Mouse (Mus musculus) limb, embryonic 11.5 days (tissue): ENCODE results near the gene Aspa. TPM values are rescaled to one million over a fixed set of nuclear protein-coding genes. Genes with fewer than 3 reads are reported as not detected.
"Not testable (repeated sequence)": the region's sequence is repeated elsewhere in the genome, so short reads cannot be mapped to it uniquely, and the experiment has no call there.

Experiments used
- ATAC-seq: fragments of 200-750 bp; cut with Nextera tagmentation; 2 replicates; pipeline ENCODE4 v1.8.0; 2017; ENCODE audit warnings: low read depth; ENCODE audit not compliant: insufficient number of reproducible peaks, low FRiP score, low TSS enrichment
- DNase-seq: peaks from one replicate; pipeline ENCODE4 v3.0.0-alpha.2; 2015; ENCODE audit warnings: low spot score
- H3K27ac ChIP-seq: fragments of 300-500 bp; sonication (generic); replicated peaks from 2 replicates; pipeline ENCODE4 v1.5.1; 2014; ENCODE audit warnings: low read depth, mild to moderate bottlenecking, low read length
- H3K27me3 ChIP-seq: fragments of 300-500 bp; sonication (generic); 2 replicates; pipeline ENCODE4 v1.6.1; 2014; ENCODE audit warnings: mild to moderate bottlenecking, low read length, mixed read lengths; ENCODE audit not compliant: control insufficient read depth, insufficient read depth
- H3K36me3 ChIP-seq: fragments of 300-500 bp; sonication (generic); 2 replicates; pipeline ENCODE4 v1.6.1; 2014; ENCODE audit warnings: mild to moderate bottlenecking, low read length, moderate library complexity, mixed read lengths; ENCODE audit not compliant: control insufficient read depth, insufficient read depth
- H3K4me1 ChIP-seq: fragments of 300-500 bp; sonication (generic); 2 replicates; pipeline ENCODE4 v1.6.1; 2014; ENCODE audit warnings: low read length, mixed read lengths; ENCODE audit not compliant: control insufficient read depth, insufficient read depth
- H3K4me2 ChIP-seq: fragments of 300-500 bp; sonication (generic); 2 replicates; pipeline ENCODE4 v1.6.1; 2014; ENCODE audit warnings: low read depth, mild to moderate bottlenecking, moderate library complexity; ENCODE audit not compliant: severe bottlenecking
- H3K4me3 ChIP-seq: fragments of 300-500 bp; sonication (generic); 2 replicates; pipeline ENCODE4 v1.5.1; 2014; ENCODE audit warnings: low read depth, low read length
- H3K9ac ChIP-seq: fragments of 300-500 bp; sonication (generic); 2 replicates; pipeline ENCODE4 v1.6.1; 2014; ENCODE audit warnings: mild to moderate bottlenecking, low read length
- H3K9me3 ChIP-seq: fragments of 300-500 bp; sonication (generic); 2 replicates; pipeline ENCODE4 v1.6.1; 2016; ENCODE audit warnings: low read length; ENCODE audit not compliant: control insufficient read depth
- WGBS: fragments of 180-500 bp; shearing (Covaris S2); extraction: QIAGEN DNeasy Blood & Tissue Kit; methylation state at CpG from one replicate; pipeline ENCODE4 v1.1.7; 2014; 5-methylcytosine and 5-hydroxymethylcytosine counted together
- polyA plus RNA-seq: library from polyadenylated mRNA; unstranded; fragments of >200 nt; fragmentation: Nextera tagmentation; extraction: Ambion mirVana; gene quantifications from 2 replicates; pipeline ENCODE4 v1.2.1, GENCODE M21; 2014

Aspa gene
- polyA plus RNA-seq, 1 experiment from 2014 or later: not detected

DNA sequence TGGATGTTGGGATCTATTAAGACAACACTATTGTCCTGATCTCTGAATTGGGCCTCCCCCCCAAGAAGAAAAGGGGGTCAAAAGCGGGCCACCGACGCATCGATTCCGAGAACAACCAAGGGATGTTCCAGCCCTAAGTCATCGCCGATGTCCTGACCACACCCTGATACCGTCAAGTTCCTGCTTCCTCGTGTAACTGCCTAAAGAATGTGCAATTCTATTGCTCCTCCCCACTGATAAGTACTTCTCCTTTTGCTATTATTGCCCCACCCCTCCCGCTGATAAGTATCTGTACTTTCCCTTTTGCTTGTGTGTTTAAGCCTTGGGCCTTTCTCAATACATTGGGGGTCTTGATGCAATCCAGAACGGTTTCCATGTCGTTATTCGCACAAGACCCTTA, 8.3 kb downstream of the Aspa start:
- not testable (repeated sequence) for H3K27ac ChIP-seq, H3K4me1 ChIP-seq, H3K9ac ChIP-seq, H3K9me3 ChIP-seq, ATAC-seq, H3K36me3 ChIP-seq, H3K4me3 ChIP-seq, DNase-seq, H3K4me2 ChIP-seq, H3K27me3 ChIP-seq
- WGBS: 96% methylated on average over 13 of the region's 13 CpGs

DNA sequence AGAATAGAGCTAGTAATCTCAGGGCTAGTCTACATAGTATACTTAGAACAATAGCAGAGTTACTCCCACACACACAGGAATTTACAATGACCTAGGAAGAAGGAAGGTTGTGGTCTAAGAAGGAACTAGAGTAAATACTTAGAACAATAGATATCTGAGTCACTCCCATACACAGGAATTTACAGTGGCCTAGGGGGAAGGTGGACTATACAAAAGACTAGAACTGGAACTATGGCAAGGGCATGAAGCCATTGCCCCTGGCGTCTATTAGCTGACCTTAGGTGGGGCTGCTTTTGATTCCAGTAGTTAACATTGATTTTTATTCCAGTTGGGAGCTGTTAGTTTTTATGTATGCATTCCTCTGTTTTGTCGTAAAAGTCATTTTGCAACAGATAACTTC, 10.8 kb downstream of the Aspa start:
- H3K4me2 ChIP-seq, H3K27me3 ChIP-seq, ATAC-seq, H3K27ac ChIP-seq, H3K36me3 ChIP-seq, H3K4me1 ChIP-seq, H3K4me3 ChIP-seq, H3K9me3 ChIP-seq, DNase-seq, H3K9ac ChIP-seq: not testable (repeated sequence)
- 80% methylated on average over 2 of the region's 2 CpGs for WGBS

GRCm38 (mm10) chr11:73315961-73316360, 13.4 kb downstream of the Aspa start:
- H3K4me1 ChIP-seq: no peaks in the 10 kb centered on the region
- no peaks in the 10 kb centered on the region for H3K27me3 ChIP-seq
- ATAC-seq (no peak), DNase-seq (no peak)
- H3K4me3 ChIP-seq: no peak overlapping the region
- H3K36me3 ChIP-seq: no peaks in the 10 kb centered on the region
- no peak overlapping the region for H3K4me2 ChIP-seq
- no peak overlapping the region for H3K27ac ChIP-seq
- no peaks in the 10 kb centered on the region for H3K9me3 ChIP-seq
- no peak overlapping the region for H3K9ac ChIP-seq
- WGBS: 27% methylated on average over 3 of the region's 3 CpGs

- 70% methylated on average over 2 of the region's 2 CpGs for WGBS
- H3K4me1 ChIP-seq: no peaks in the 10 kb centered on the region
Observed at GRCm38 (mm10) chr11:73303123-73303522, 26.3 kb downstream of the Aspa start.

DNA sequence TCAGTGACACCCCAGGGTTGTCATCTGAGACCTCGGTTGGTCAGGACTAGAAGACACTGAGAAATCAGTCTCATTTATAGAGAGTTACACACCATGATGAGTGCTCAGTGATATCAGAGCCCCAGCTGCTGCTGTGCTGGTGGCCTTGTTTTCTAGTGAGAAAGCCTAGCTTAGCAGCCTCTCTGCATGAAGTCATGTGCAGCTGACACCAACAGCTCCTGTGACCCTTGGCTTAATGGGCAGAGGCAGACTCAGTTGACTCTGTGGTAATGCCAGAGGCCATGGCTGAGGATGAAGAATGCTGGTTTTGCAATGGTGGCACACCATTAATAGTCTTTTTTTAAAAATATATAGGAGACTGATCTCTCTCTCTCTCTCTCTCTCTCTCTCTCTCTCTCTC, 39.8 kb downstream of the Aspa start:
- no peak for DNase-seq
- no peak for ATAC-seq
- H3K9me3 ChIP-seq: no peaks in the 10 kb centered on the region
- no peaks in the 10 kb centered on the region for H3K4me1 ChIP-seq
- no peak overlapping the region for H3K27ac ChIP-seq
- no peaks in the 10 kb centered on the region for H3K36me3 ChIP-seq
- H3K9ac ChIP-seq: no peak overlapping the region
- no peak overlapping the region for H3K4me2 ChIP-seq
- 89% methylated on average over 1 of the region's 1 CpGs for WGBS
- H3K4me3 ChIP-seq: no peak overlapping the region
- H3K27me3 ChIP-seq: no peaks in the 10 kb centered on the region

More at GRCm38 (mm10) chr11:73303123-73303522, 26.3 kb downstream of the Aspa start:
- Histone ChIP-seq H3K36me3 (no peaks in the 10 kb centered on the region), H3K27ac (no peak overlapping the region), H3K4me2 (no peak overlapping the region), H3K9ac (no peak overlapping the region), H3K9me3 (no peaks in the 10 kb centered on the region), H3K4me3 (no peak overlapping the region), H3K27me3 (no peaks in the 10 kb centered on the region)
- DNase-seq: no peak
- no peak for ATAC-seq

- no peaks in the 10 kb centered on the region for H3K9me3 ChIP-seq
- DNase-seq: no peak
- no peak overlapping the region for H3K4me3 ChIP-seq
- ATAC-seq: no peak
- H3K4me2 ChIP-seq: no peak overlapping the region
- no peak overlapping the region for H3K9ac ChIP-seq
- no peaks in the 10 kb centered on the region for H3K36me3 ChIP-seq
- no peak overlapping the region for H3K27ac ChIP-seq
- H3K4me1 ChIP-seq: peaks cover 9% of the 10 kb centered on the region; the same call in 1 of the 2 replicates
- H3K27me3 ChIP-seq: no peaks in the 10 kb centered on the region
Observed at GRCm38 (mm10) chr11:73284351-73284750, 45.0 kb downstream of the Aspa start.

DNA sequence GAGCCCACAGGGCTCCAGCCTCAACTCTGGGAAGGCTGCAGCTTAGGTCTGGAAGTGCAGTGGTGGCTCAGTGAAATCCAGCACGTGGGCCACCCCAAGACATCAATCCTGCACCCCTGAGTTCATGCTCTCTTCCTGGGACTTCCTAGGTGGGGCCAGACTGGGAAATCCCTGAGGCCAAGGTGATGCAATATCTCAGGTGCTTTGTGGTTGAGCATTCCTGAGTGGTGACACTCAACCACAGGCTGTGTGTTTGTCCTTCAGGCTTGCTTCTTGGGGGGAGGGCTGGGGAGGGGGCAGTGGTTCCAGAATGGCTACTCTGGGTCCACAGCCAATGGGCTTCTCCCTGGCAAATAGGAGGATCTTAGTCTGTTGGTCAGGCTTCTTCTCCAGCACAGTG, 45.5 kb downstream of the Aspa start:
- ATAC-seq (no peak), DNase-seq (no peak)
- Histone ChIP-seq H3K9ac (no peak overlapping the region), H3K4me3 (no peak overlapping the region), H3K27ac (no peak overlapping the region), H3K27me3 (no peaks in the 10 kb centered on the region), H3K9me3 (no peaks in the 10 kb centered on the region), H3K4me1 (peaks cover 9% of the 10 kb centered on the region; the same call in 1 of the 2 replicates), H3K4me2 (no peak overlapping the region), H3K36me3 (no peaks in the 10 kb centered on the region)
- 50% methylated on average over 1 of the region's 1 CpGs for WGBS

GRCm38 (mm10) chr11:73283369-73283768, 46.0 kb downstream of the Aspa start:
- Histone ChIP-seq H3K4me2 (no peak overlapping the region), H3K27ac (no peak overlapping the region), H3K4me3 (no peak overlapping the region), H3K27me3 (no peaks in the 10 kb centered on the region), H3K4me1 (peaks cover 9% of the 10 kb centered on the region; the same call in 1 of the 2 replicates), H3K9ac (no peak overlapping the region), H3K36me3 (no peaks in the 10 kb centered on the region), H3K9me3 (no peaks in the 10 kb centered on the region)
- no peak for ATAC-seq
- WGBS: 63% methylated on average over 9 of the region's 9 CpGs
- no peak for DNase-seq

- H3K9me3 ChIP-seq: no peaks in the 10 kb centered on the region
- H3K9ac ChIP-seq: no peak overlapping the region
- H3K27me3 ChIP-seq: no peaks in the 10 kb centered on the region
- H3K4me2 ChIP-seq: peak overlapping the region; percentile 37
- peak; percentile 71; the same call in 1 of the 2 replicates for ATAC-seq
- peak; percentile 54 for DNase-seq
- H3K4me3 ChIP-seq: peak overlapping the region; percentile 23
- no peak overlapping the region for H3K27ac ChIP-seq
- H3K36me3 ChIP-seq: no peaks in the 10 kb centered on the region
- peaks cover 9% of the 10 kb centered on the region; the same call in 1 of the 2 replicates for H3K4me1 ChIP-seq
- WGBS: 2% methylated on average over 16 of the region's 16 CpGs
Observed at GRCm38 (mm10) chr11:73281528-73282027, 47.8 kb downstream of the Aspa start.
